Mouse (Mus musculus): Measurements from ENCODE around the gene Mchr1. TPM values are rescaled to one million over a fixed set of nuclear protein-coding genes. Genes with fewer than 3 reads are reported as not detected.

The Mchr1 gene
- polyA plus RNA-seq, 1 experiment from 2014 or later, result 3.3 TPM

DNA sequence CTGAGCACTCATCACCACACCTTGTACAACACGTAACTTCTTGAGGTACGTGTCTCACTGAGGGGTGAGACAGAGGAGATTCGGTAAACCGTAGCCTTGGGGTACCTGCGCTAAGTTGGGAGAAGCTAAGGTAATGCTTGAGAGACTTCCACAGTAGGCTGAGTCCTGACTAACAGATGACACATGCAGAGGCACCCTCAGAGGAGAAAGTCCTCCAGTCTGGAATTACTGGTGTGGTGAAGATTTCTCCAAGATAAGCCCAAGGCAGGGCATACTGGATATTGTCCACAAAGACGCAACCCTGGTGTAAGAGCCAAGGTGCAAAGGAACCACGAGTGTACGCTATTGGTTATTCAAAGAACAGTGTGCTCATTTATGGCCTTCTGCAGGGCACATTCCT lies 42.4 kb upstream of the Mchr1 start:
- TF ChIP-seq EP300 (IDR thresholded peaks at IDR 0.05) (no peak), CTCF (IDR thresholded peaks at IDR 0.05) (no peak)
- WGBS, result 94% methylated on average over 8 of the region's 8 CpGs
- Histone ChIP-seq H3K4me3 (ENCODE audit: low read depth, low read length) (no peak overlapping the region), H3K27ac (ENCODE audit: low read length) (no peak overlapping the region), H3K36me3 (ENCODE audit: insufficient read depth, low read length) (no peaks in the 10 kb centered on the region), H3K27me3 (replicated peaks; ENCODE audit: insufficient read depth, low read length) (no peaks in the 10 kb centered on the region), H3K4me1 (ENCODE audit: insufficient read depth, low read depth, low read length) (peaks cover 4% of the 10 kb centered on the region; the same call in 1 of the 2 replicates), H3K9ac (replicated peaks; ENCODE audit: low read depth) (no peak overlapping the region), H3K4me2 (replicated peaks; ENCODE audit: low read depth, low read length) (no peak overlapping the region), H3K9me3 (ENCODE audit: low read length) (no peaks in the 10 kb centered on the region)
- ATAC-seq (no peak), DNase-seq (ENCODE audit: low spot score) (no peak)

DNA sequence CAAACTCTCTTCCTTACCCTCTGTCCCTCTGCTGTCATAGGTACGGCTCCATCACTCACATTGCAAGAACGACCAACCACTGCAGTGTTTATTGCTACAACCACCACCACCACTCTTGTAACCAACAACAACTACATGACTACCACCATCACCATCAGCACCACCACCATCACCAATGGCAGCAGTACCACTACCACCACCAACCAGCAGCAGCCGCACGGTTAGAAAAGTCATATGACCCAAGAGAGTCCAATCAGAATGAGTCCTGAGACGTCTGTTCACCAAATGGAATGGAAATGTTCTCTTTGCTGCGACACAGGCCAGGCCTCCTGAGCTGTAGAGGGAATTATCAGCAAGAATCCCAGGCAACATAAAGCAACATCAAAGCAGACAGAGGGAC lies 40.5 kb upstream of the Mchr1 start:
- 90% methylated on average over 6 of the region's 6 CpGs for WGBS
- no peaks in the 10 kb centered on the region for H3K27me3 ChIP-seq (replicated peaks; ENCODE audit: insufficient read depth, low read length)
- DNase-seq (ENCODE audit: low spot score) (no peak), ATAC-seq (no peak)
- no peak overlapping the region for H3K9ac ChIP-seq (replicated peaks; ENCODE audit: low read depth)
- no peak overlapping the region for H3K4me3 ChIP-seq (ENCODE audit: low read depth, low read length)
- no peak overlapping the region for H3K27ac ChIP-seq (ENCODE audit: low read length)
- no peaks in the 10 kb centered on the region for H3K36me3 ChIP-seq (ENCODE audit: insufficient read depth, low read length)
- H3K9me3 ChIP-seq (ENCODE audit: low read length), result no peaks in the 10 kb centered on the region
- peaks cover 4% of the 10 kb centered on the region; the same call in 1 of the 2 replicates for H3K4me1 ChIP-seq (ENCODE audit: insufficient read depth, low read depth, low read length)
- no peak overlapping the region for H3K4me2 ChIP-seq (replicated peaks; ENCODE audit: low read depth, low read length)
- no peak for TF ChIP-seq EP300 (IDR thresholded peaks at IDR 0.05)
- no peak for TF ChIP-seq CTCF (IDR thresholded peaks at IDR 0.05)

GRCm38 (mm10) chr15:81195447-81195846 lies 39.9 kb upstream of the Mchr1 start:
- Histone ChIP-seq H3K27me3 (replicated peaks; ENCODE audit: insufficient read depth, low read length) (no peaks in the 10 kb centered on the region), H3K27ac (ENCODE audit: low read length) (no peak overlapping the region), H3K4me2 (replicated peaks; ENCODE audit: low read depth, low read length) (no peak overlapping the region), H3K36me3 (ENCODE audit: insufficient read depth, low read length) (no peaks in the 10 kb centered on the region), H3K9ac (replicated peaks; ENCODE audit: low read depth) (no peak overlapping the region), H3K9me3 (ENCODE audit: low read length) (no peaks in the 10 kb centered on the region), H3K4me1 (ENCODE audit: insufficient read depth, low read depth, low read length) (no peaks in the 10 kb centered on the region; the same call in 1 of the 2 replicates), H3K4me3 (ENCODE audit: low read depth, low read length) (no peak overlapping the region)
- DNase-seq (ENCODE audit: low spot score) (no peak), ATAC-seq (no peak)
- WGBS, result 39% methylated on average over 4 of the region's 4 CpGs
- TF ChIP-seq CTCF (IDR thresholded peaks at IDR 0.05), result no peak
- no peak for TF ChIP-seq EP300 (IDR thresholded peaks at IDR 0.05)

DNA sequence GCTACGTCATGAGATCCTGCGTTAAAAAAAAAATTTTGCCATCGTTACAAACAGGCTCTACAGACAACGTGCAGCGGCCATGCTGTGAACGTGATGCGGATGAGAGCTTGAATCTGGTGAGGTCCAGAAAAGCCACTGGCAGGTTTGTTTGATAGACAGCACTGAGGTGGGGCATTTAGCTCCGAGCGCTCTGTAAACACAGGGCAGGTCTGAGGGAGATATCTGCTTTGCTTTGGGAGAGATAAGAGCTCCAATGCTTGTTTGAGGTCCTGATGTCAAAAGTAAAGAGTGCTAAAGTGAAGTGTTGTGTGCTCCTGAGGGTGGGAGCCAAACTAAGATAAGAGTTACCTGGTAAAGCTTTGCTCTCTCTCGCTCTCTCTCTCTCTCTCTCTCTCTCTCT lies 38.1 kb upstream of the Mchr1 start:
- no peak for TF ChIP-seq CTCF (IDR thresholded peaks at IDR 0.05)
- no peak for TF ChIP-seq EP300 (IDR thresholded peaks at IDR 0.05)
- H3K36me3 ChIP-seq (ENCODE audit: insufficient read depth, low read length), result no peaks in the 10 kb centered on the region
- H3K4me2 ChIP-seq (replicated peaks; ENCODE audit: low read depth, low read length), result no peak overlapping the region
- no peak overlapping the region for H3K9ac ChIP-seq (replicated peaks; ENCODE audit: low read depth)
- no peaks in the 10 kb centered on the region; the same call in 1 of the 2 replicates for H3K4me1 ChIP-seq (ENCODE audit: insufficient read depth, low read depth, low read length)
- H3K9me3 ChIP-seq (ENCODE audit: low read length), result no peaks in the 10 kb centered on the region
- no peaks in the 10 kb centered on the region for H3K27me3 ChIP-seq (replicated peaks; ENCODE audit: insufficient read depth, low read length)
- ATAC-seq, result peak; percentile 28; the same call in 1 of the 2 replicates
- DNase-seq (ENCODE audit: low spot score), result no peak
- H3K27ac ChIP-seq (ENCODE audit: low read length), result no peak overlapping the region
- no peak overlapping the region for H3K4me3 ChIP-seq (ENCODE audit: low read depth, low read length)
- WGBS, result 54% methylated on average over 10 of the region's 10 CpGs

GRCm38 (mm10) chr15:81198447-81198846 lies 36.9 kb upstream of the Mchr1 start:
- no peak overlapping the region for H3K27ac ChIP-seq (ENCODE audit: low read length)
- no peaks in the 10 kb centered on the region; the same call in 1 of the 2 replicates for H3K4me1 ChIP-seq (ENCODE audit: insufficient read depth, low read depth, low read length)
- H3K9ac ChIP-seq (replicated peaks; ENCODE audit: low read depth), result no peak overlapping the region
- TF ChIP-seq CTCF (IDR thresholded peaks at IDR 0.05), result peak; percentile 46
- no peak for TF ChIP-seq EP300 (IDR thresholded peaks at IDR 0.05)
- WGBS, result 96% methylated on average over 5 of the region's 5 CpGs
- H3K4me3 ChIP-seq (ENCODE audit: low read depth, low read length), result no peak overlapping the region
- no peaks in the 10 kb centered on the region for H3K27me3 ChIP-seq (replicated peaks; ENCODE audit: insufficient read depth, low read length)
- H3K9me3 ChIP-seq (ENCODE audit: low read length), result no peaks in the 10 kb centered on the region
- no peak overlapping the region for H3K4me2 ChIP-seq (replicated peaks; ENCODE audit: low read depth, low read length)
- H3K36me3 ChIP-seq (ENCODE audit: insufficient read depth, low read length), result no peaks in the 10 kb centered on the region
- DNase-seq (ENCODE audit: low spot score) (no peak), ATAC-seq (no peak)

- ATAC-seq (peak; percentile 38; the same call in 1 of the 2 replicates), DNase-seq (ENCODE audit: low spot score) (peak; percentile 89)
- Histone ChIP-seq H3K9ac (replicated peaks; ENCODE audit: low read depth) (no peak overlapping the region), H3K36me3 (ENCODE audit: insufficient read depth, low read length) (no peaks in the 10 kb centered on the region), H3K27me3 (replicated peaks; ENCODE audit: insufficient read depth, low read length) (no peaks in the 10 kb centered on the region), H3K9me3 (ENCODE audit: low read length) (no peaks in the 10 kb centered on the region), H3K4me2 (replicated peaks; ENCODE audit: low read depth, low read length) (no peak overlapping the region), H3K4me3 (ENCODE audit: low read depth, low read length) (no peak overlapping the region), H3K4me1 (ENCODE audit: insufficient read depth, low read depth, low read length) (no peaks in the 10 kb centered on the region; the same call in 1 of the 2 replicates), H3K27ac (ENCODE audit: low read length) (no peak overlapping the region)
- WGBS, result 10% methylated on average over 4 of the region's 4 CpGs
- TF ChIP-seq EP300 (IDR thresholded peaks at IDR 0.05) (peak; percentile 68), CTCF (IDR thresholded peaks at IDR 0.05) (peak; percentile 69)
These were observed 35.8 kb upstream of the Mchr1 start for GRCm38 (mm10) chr15:81199372-81199959.

Measured in lung, postnatal 0 days (tissue).